10 mouse cellular contexts compared by ENCODE assay signal in genomic region chr2:4510208-4511079, GRCm38 (mm10).
DNase-seq lines count a peak whose midpoint lies in the region; ATAC-seq and TF ChIP-seq lines count a peak whose summit lies in the region.
"Had no signal": no experiment of that assay in that cellular context is flagged by ENCODE, and none has a peak within 500 bp of the region (broad histone marks: within the 10 kb centered on the region; RNA-seq: fewer than 3 reads in every experiment).

No protein-coding gene starts in this region.

- no peak overlapping the region for H3K9ac ChIP-seq in forebrain, embryonic 13.5 days
- no peak overlapping the region for H3K9ac ChIP-seq in forebrain, embryonic 11.5 days (ENCODE audit: low read length)
- no peak overlapping the region for H3K9ac ChIP-seq in lung, postnatal 0 days (replicated peaks; ENCODE audit: low read depth)
- 0 out of 2 replicates have a peak overlapping the region, but pooled peaks have one; percentile 4 for H3K9ac ChIP-seq in kidney, embryonic 16.5 days (replicated peaks; ENCODE audit: low read length)
- no peak overlapping the region for H3K9ac ChIP-seq in neural tube, embryonic 15.5 days (replicated peaks)

- no peak overlapping the region for H3K4me3 ChIP-seq in forebrain, embryonic 13.5 days
- H3K4me3 ChIP-seq in forebrain, embryonic 11.5 days (ENCODE audit: low read depth, low read length): no peak overlapping the region
- no peak overlapping the region for H3K4me3 ChIP-seq in lung, postnatal 0 days (ENCODE audit: low read depth, low read length)
- H3K4me3 ChIP-seq in kidney, embryonic 16.5 days (ENCODE audit: low read length): no peak overlapping the region
- no peak overlapping the region for H3K4me3 ChIP-seq in neural tube, embryonic 15.5 days (replicated peaks)
- H3K4me3 ChIP-seq: erythroblast, embryonic 14.5 days had no signal

- no peak for TF ChIP-seq CTCF in lung, postnatal 0 days (IDR thresholded peaks at IDR 0.05)

- H3K27me3 ChIP-seq in forebrain, embryonic 13.5 days: no peaks in the 10 kb centered on the region
- H3K27me3 ChIP-seq in forebrain, embryonic 11.5 days (ENCODE audit: control insufficient read depth, insufficient read depth, low read length): no peaks in the 10 kb centered on the region
- H3K27me3 ChIP-seq in lung, postnatal 0 days (replicated peaks; ENCODE audit: insufficient read depth, low read length): no peaks in the 10 kb centered on the region
- no peaks in the 10 kb centered on the region for H3K27me3 ChIP-seq in kidney, embryonic 16.5 days (ENCODE audit: insufficient read depth, low read length)
- no peaks in the 10 kb centered on the region for H3K27me3 ChIP-seq in neural tube, embryonic 15.5 days (replicated peaks)

- no peak for ATAC-seq in forebrain, embryonic 13.5 days
- ATAC-seq in forebrain, embryonic 11.5 days (replicated peaks; ENCODE audit: low FRiP score): no peak
- peak; percentile 54 for ATAC-seq in lung, postnatal 0 days
- peak; percentile 83 for ATAC-seq in kidney, embryonic 16.5 days (ENCODE audit: low FRiP score, low TSS enrichment)
- ATAC-seq in neural tube, embryonic 15.5 days (ENCODE audit: low FRiP score): peak; percentile 32; the same call in 1 of the 2 replicates

- peak overlapping the region; percentile 41; the same call in 1 of the 2 replicates for H3K27ac ChIP-seq in forebrain, embryonic 13.5 days
- H3K27ac ChIP-seq in forebrain, embryonic 11.5 days (ENCODE audit: low read depth, low read length): no peak overlapping the region
- 0 out of 2 replicates have a peak overlapping the region, but pooled peaks have one; percentile 38 for H3K27ac ChIP-seq in lung, postnatal 0 days (ENCODE audit: low read length)
- peak overlapping the region; percentile 87 for H3K27ac ChIP-seq in kidney, embryonic 16.5 days (ENCODE audit: low read length)
- peak overlapping the region; percentile 7; the same call in 1 of the 2 replicates for H3K27ac ChIP-seq in neural tube, embryonic 15.5 days (replicated peaks)

- H3K4me1 ChIP-seq in forebrain, embryonic 13.5 days: peaks cover 53% of the 10 kb centered on the region
- H3K4me1 ChIP-seq in forebrain, embryonic 11.5 days (replicated peaks; ENCODE audit: control insufficient read depth, insufficient read depth, low read length): no peaks in the 10 kb centered on the region
- H3K4me1 ChIP-seq in lung, postnatal 0 days (ENCODE audit: insufficient read depth, low read depth, low read length): no peaks in the 10 kb centered on the region
- peaks cover 32% of the 10 kb centered on the region for H3K4me1 ChIP-seq in kidney, embryonic 16.5 days (ENCODE audit: insufficient read depth, low read length)
- H3K4me1 ChIP-seq in neural tube, embryonic 15.5 days: peaks cover 30% of the 10 kb centered on the region

- H3K36me3 ChIP-seq in forebrain, embryonic 13.5 days (ENCODE audit: poor library complexity, severe bottlenecking): peaks cover 24% of the 10 kb centered on the region; the same call in 1 of the 2 replicates
- H3K36me3 ChIP-seq in forebrain, embryonic 11.5 days (ENCODE audit: control insufficient read depth, insufficient read depth, low read length): no peaks in the 10 kb centered on the region; the same call in 1 of the 2 replicates
- H3K36me3 ChIP-seq in lung, postnatal 0 days (ENCODE audit: insufficient read depth, low read length): no peaks in the 10 kb centered on the region
- 0 out of 2 replicates have a peak, but pooled peaks cover 6% of the 10 kb centered on the region for H3K36me3 ChIP-seq in kidney, embryonic 16.5 days (ENCODE audit: insufficient read depth, low read length)
- H3K36me3 ChIP-seq in neural tube, embryonic 15.5 days: 0 out of 2 replicates have a peak, but pooled peaks cover 5% of the 10 kb centered on the region

- DNase-seq in forebrain, embryonic 11.5 days (ENCODE audit: low spot score): no peak
- peak; percentile 64 for DNase-seq in lung, postnatal 0 days (ENCODE audit: low spot score)
- DNase-seq in lung, postnatal 36 days: no peak
- DNase-seq in frontal cortex, postnatal 36 days (ENCODE audit: low spot score in 2 of 2): no peak
- no peak for DNase-seq in right cerebral cortex, adult 18-20 months
- DNase-seq: right cerebral cortex, postnatal 14 days had no signal

- no peak for TF ChIP-seq EP300 in lung, postnatal 0 days (IDR thresholded peaks at IDR 0.05)

- 62% methylated on average over 11 of the region's 11 CpGs for WGBS in forebrain, embryonic 13.5 days
- WGBS in forebrain, embryonic 11.5 days: 70% methylated on average over 11 of the region's 11 CpGs
- WGBS in lung, postnatal 0 days: 61% methylated on average over 11 of the region's 11 CpGs
- WGBS in kidney, embryonic 16.5 days: 37% methylated on average over 11 of the region's 11 CpGs
- WGBS in neural tube, embryonic 15.5 days: 53% methylated on average over 11 of the region's 11 CpGs

- H3K9me3 ChIP-seq in forebrain, embryonic 13.5 days (replicated peaks): no peaks in the 10 kb centered on the region
- no peaks in the 10 kb centered on the region for H3K9me3 ChIP-seq in forebrain, embryonic 11.5 days (ENCODE audit: control insufficient read depth, low read length)
- no peaks in the 10 kb centered on the region for H3K9me3 ChIP-seq in lung, postnatal 0 days (ENCODE audit: low read length)
- no peaks in the 10 kb centered on the region for H3K9me3 ChIP-seq in kidney, embryonic 16.5 days (ENCODE audit: low read length)
- no peaks in the 10 kb centered on the region for H3K9me3 ChIP-seq in neural tube, embryonic 15.5 days (replicated peaks)

- H3K4me2 ChIP-seq in forebrain, embryonic 13.5 days: no peak overlapping the region
- H3K4me2 ChIP-seq in forebrain, embryonic 11.5 days (ENCODE audit: low read depth, low read length, severe bottlenecking): no peak overlapping the region
- no peak overlapping the region for H3K4me2 ChIP-seq in lung, postnatal 0 days (replicated peaks; ENCODE audit: low read depth, low read length)
- H3K4me2 ChIP-seq in kidney, embryonic 16.5 days (replicated peaks; ENCODE audit: low read depth, low read length): peak overlapping the region; percentile 40; the same call in 1 of the 2 replicates
- no peak overlapping the region for H3K4me2 ChIP-seq in neural tube, embryonic 15.5 days

Comparison
In these comparisons a context has a peak if more than half of its experiments do, and no peak if none do; other contexts are left out.
1. ATAC-seq: peak in lung, postnatal 0 days (single experiment), kidney, embryonic 16.5 days (single experiment) and neural tube, embryonic 15.5 days (single experiment); none in forebrain, embryonic 13.5 days (single experiment) and forebrain, embryonic 11.5 days (single experiment).